Mouse (Mus musculus) ZHBTc4 (cell line): ENCODE measurements at regions not wholly inside any gene's neighbourhood (a gene's known extent, or its start where the extent isn't known, plus 50 kb on each side); places are given as distances from the start of the nearest gene placed in this dataset.
A peak's percentile ranks its signal among the peaks of the same experiment; 100 is the strongest.

Experiments used
- DNase-seq: peaks from one replicate; pipeline ENCODE4 v3.0.0-alpha.2; 2011; ENCODE audit warnings: low read depth, low spot score

GRCm38 (mm10) chr16:71197523-71197922 lies 883.8 kb downstream of the Gbe1 start:
- DNase-seq = no peak

- no peak for DNase-seq
Measured at GRCm38 (mm10) chr16:71208806-71209205, 895.1 kb downstream of the Gbe1 start.

- no peak for DNase-seq
Measured at GRCm38 (mm10) chr16:71224469-71224868, 910.7 kb downstream of the Gbe1 start.

- DNase-seq = no peak
Measured at GRCm38 (mm10) chr16:71230104-71230653, 916.4 kb downstream of the Gbe1 start.

GRCm38 (mm10) chr16:71243065-71243464 lies 929.3 kb downstream of the Gbe1 start:
- DNase-seq = no peak

- no peak for DNase-seq
Measured at GRCm38 (mm10) chr16:71243480-71243879, 929.7 kb downstream of the Gbe1 start.

- DNase-seq = peak; percentile 73
Measured at GRCm38 (mm10) chr16:71247516-71248139, 933.9 kb downstream of the Gbe1 start.

GRCm38 (mm10) chr16:71255740-71256139 lies 942.0 kb downstream of the Gbe1 start:
- no peak for DNase-seq

- no peak for DNase-seq
Measured at GRCm38 (mm10) chr16:71256175-71256574, 942.4 kb downstream of the Gbe1 start.

GRCm38 (mm10) chr16:71267191-71267590 lies 953.4 kb downstream of the Gbe1 start:
- DNase-seq = no peak
